Mouse (Mus musculus): Measurements from ENCODE around the gene Mypn. TPM values are rescaled to one million over a fixed set of nuclear protein-coding genes. Genes with fewer than 3 reads are reported as not detected.

Mypn gene
- total and polyA plus RNA-seq, 2 experiments from 2014 or later = 0.22 to 0.74 TPM

GRCm38 (mm10) chr10:63089103-63089757 is 114.5 kb downstream of the Mypn start:
- DNase-seq (ENCODE audit: low spot score) (peak; percentile 8), ATAC-seq (ENCODE audit: low FRiP score) (no peak)
- Histone ChIP-seq H3K9ac (replicated peaks; ENCODE audit: low read length, poor library complexity, severe bottlenecking) (peak overlapping the region; percentile 29; the same call in 1 of the 2 replicates), H3K4me3 (ENCODE audit: low read depth, low read length) (peak overlapping the region; percentile 25), H3K4me1 (ENCODE audit: insufficient read depth, low read length) (0 out of 2 replicates have a peak, but pooled peaks cover 4% of the 10 kb centered on the region), H3K27me3 (ENCODE audit: insufficient read depth, low read length) (no peaks in the 10 kb centered on the region), H3K36me3 (ENCODE audit: insufficient read depth, low read length) (no peaks in the 10 kb centered on the region), H3K27ac (ENCODE audit: low read depth, low read length) (no peak overlapping the region), H3K9me3 (ENCODE audit: low read length) (no peaks in the 10 kb centered on the region), H3K4me2 (ENCODE audit: low read depth, low read length, poor library complexity, severe bottlenecking) (peak overlapping the region; percentile 50)
- TF ChIP-seq CTCF (IDR thresholded peaks at IDR 0.05) = no peak
- WGBS = 26% methylated on average over 8 of the region's 8 CpGs

- ATAC-seq (ENCODE audit: low FRiP score) = no peak
- H3K9ac ChIP-seq (replicated peaks; ENCODE audit: low read length, poor library complexity, severe bottlenecking) = no peak overlapping the region
- no peaks in the 10 kb centered on the region for H3K36me3 ChIP-seq (ENCODE audit: insufficient read depth, low read length)
- no peaks in the 10 kb centered on the region for H3K27me3 ChIP-seq (ENCODE audit: insufficient read depth, low read length)
- no peak for DNase-seq (ENCODE audit: low spot score)
- 89% methylated on average over 10 of the region's 10 CpGs for WGBS
- 0 out of 2 replicates have a peak, but pooled peaks cover 4% of the 10 kb centered on the region for H3K4me1 ChIP-seq (ENCODE audit: insufficient read depth, low read length)
- TF ChIP-seq CTCF (IDR thresholded peaks at IDR 0.05) = no peak
- no peak overlapping the region for H3K4me2 ChIP-seq (ENCODE audit: low read depth, low read length, poor library complexity, severe bottlenecking)
- H3K27ac ChIP-seq (ENCODE audit: low read depth, low read length) = no peak overlapping the region
- no peak overlapping the region for H3K4me3 ChIP-seq (ENCODE audit: low read depth, low read length)
- no peaks in the 10 kb centered on the region for H3K9me3 ChIP-seq (ENCODE audit: low read length)
These were observed 117.4 kb downstream of the Mypn start for GRCm38 (mm10) chr10:63086304-63086703.

- 5% methylated on average over 5 of the region's 5 CpGs for WGBS
- no peaks in the 10 kb centered on the region for H3K9me3 ChIP-seq (ENCODE audit: low read length)
- H3K9ac ChIP-seq (replicated peaks; ENCODE audit: low read length, poor library complexity, severe bottlenecking) = no peak overlapping the region
- H3K4me3 ChIP-seq (ENCODE audit: low read depth, low read length) = no peak overlapping the region
- H3K27ac ChIP-seq (ENCODE audit: low read depth, low read length) = no peak overlapping the region
- no peaks in the 10 kb centered on the region for H3K4me1 ChIP-seq (ENCODE audit: insufficient read depth, low read length)
- no peaks in the 10 kb centered on the region for H3K36me3 ChIP-seq (ENCODE audit: insufficient read depth, low read length)
- peak; percentile 92 for TF ChIP-seq CTCF (IDR thresholded peaks at IDR 0.05)
- no peaks in the 10 kb centered on the region for H3K27me3 ChIP-seq (ENCODE audit: insufficient read depth, low read length)
- no peak overlapping the region for H3K4me2 ChIP-seq (ENCODE audit: low read depth, low read length, poor library complexity, severe bottlenecking)
- DNase-seq (ENCODE audit: low spot score) (peak; percentile 88), ATAC-seq (ENCODE audit: low FRiP score) (peak; percentile 63; the same call in 1 of the 2 replicates)
These were observed 137.8 kb downstream of the Mypn start for GRCm38 (mm10) chr10:63065988-63066387.

Other genes starting within 250 kb of the Mypn start
- gene Rufy2, start 223.7 kb downstream of the Mypn start, total RNA-seq (2014; rRNA removed) = 34.5 and 47.7 TPM in 2 replicates
- 60.9 and 65.5 TPM in 2 replicates for gene Rufy2, start 223.7 kb downstream of the Mypn start, polyA plus RNA-seq (2015; fragmentation: Nextera tagmentation; extraction: Ambion mirVana)
- gene Hnrnph3, start 179.7 kb downstream of the Mypn start, total RNA-seq (2014; rRNA removed) = 11.0 and 22.5 TPM in 2 replicates
- gene Hnrnph3, start 179.7 kb downstream of the Mypn start, polyA plus RNA-seq (2015; fragmentation: Nextera tagmentation; extraction: Ambion mirVana) = 70.3 and 78.7 TPM in 2 replicates
- gene Pbld2, start 179.6 kb downstream of the Mypn start, total RNA-seq (2014; rRNA removed) = 0.80 TPM in 1 of 2 replicates, not detected in the other
- gene Pbld2, start 179.6 kb downstream of the Mypn start, polyA plus RNA-seq (2015; fragmentation: Nextera tagmentation; extraction: Ambion mirVana) = 0.55 and 1.2 TPM in 2 replicates
- gene Pbld1, start 143.8 kb downstream of the Mypn start, total RNA-seq (2014; rRNA removed) = not detected in 2 replicates
- 0.45 and 0.59 TPM in 2 replicates for gene Pbld1, start 143.8 kb downstream of the Mypn start, polyA plus RNA-seq (2015; fragmentation: Nextera tagmentation; extraction: Ambion mirVana)
- 0.99 and 4.4 TPM in 2 replicates for gene Atoh7, start 104.3 kb downstream of the Mypn start, total RNA-seq (2014; rRNA removed)
- 4.8 and 6.0 TPM in 2 replicates for gene Atoh7, start 104.3 kb downstream of the Mypn start, polyA plus RNA-seq (2015; fragmentation: Nextera tagmentation; extraction: Ambion mirVana)
- 24.8 and 40.6 TPM in 2 replicates for gene Herc4, start 39.9 kb upstream of the Mypn start, total RNA-seq (2014; rRNA removed)
- 15.4 and 20.4 TPM in 2 replicates for gene Herc4, start 39.9 kb upstream of the Mypn start, polyA plus RNA-seq (2015; fragmentation: Nextera tagmentation; extraction: Ambion mirVana)
- 23.3 and 23.7 TPM in 2 replicates for gene Sirt1, start 177.8 kb upstream of the Mypn start, total RNA-seq (2014; rRNA removed)
- 2.6 and 3.5 TPM in 2 replicates for gene Sirt1, start 177.8 kb upstream of the Mypn start, polyA plus RNA-seq (2015; fragmentation: Nextera tagmentation; extraction: Ambion mirVana)
- gene Dnajc12, start 178.5 kb upstream of the Mypn start, total RNA-seq (2014; rRNA removed) = 12.8 and 14.1 TPM in 2 replicates
- 25.5 and 29.1 TPM in 2 replicates for gene Dnajc12, start 178.5 kb upstream of the Mypn start, polyA plus RNA-seq (2015; fragmentation: Nextera tagmentation; extraction: Ambion mirVana)
- gene Gm7075, start 217.8 kb upstream of the Mypn start, total RNA-seq (2014; rRNA removed) = not detected in 2 replicates
- gene Gm7075, start 217.8 kb upstream of the Mypn start, polyA plus RNA-seq (2015; fragmentation: Nextera tagmentation; extraction: Ambion mirVana) = not detected in 2 replicates
- 1.0 TPM in 2 replicates for gene Ctnna3, start 226.1 kb upstream of the Mypn start, total RNA-seq (2014; rRNA removed)
- 0.44 and 0.63 TPM in 2 replicates for gene Ctnna3, start 226.1 kb upstream of the Mypn start, polyA plus RNA-seq (2015; fragmentation: Nextera tagmentation; extraction: Ambion mirVana)